Comparison of ENCODE assay signal across 12 mouse cellular contexts in the genomic region with DNA sequence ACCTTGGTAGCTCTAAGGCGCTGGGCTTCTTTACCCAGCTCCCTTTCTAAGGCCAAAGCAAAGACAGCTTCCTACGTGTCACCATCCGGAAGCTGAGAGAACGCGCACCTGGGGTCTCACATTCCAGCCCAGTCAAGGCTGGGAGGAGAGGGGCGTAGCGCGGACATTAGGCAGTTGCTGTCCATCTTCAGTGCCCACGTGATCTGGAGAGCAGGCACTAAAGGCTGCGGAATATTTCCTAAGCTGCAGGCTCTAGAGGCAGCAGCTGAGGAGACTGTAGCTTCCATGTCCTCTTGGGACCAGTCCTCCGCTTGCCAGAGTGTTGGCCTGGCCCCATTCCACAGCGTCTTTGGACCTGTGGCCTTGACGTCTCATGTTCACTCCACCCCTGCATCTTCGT. TPM values are rescaled to one million over a fixed set of nuclear protein-coding genes. Genes with fewer than 3 reads are reported as not detected.
DNase-seq lines count a peak whose midpoint lies in the region; ATAC-seq lines count a peak whose summit lies in the region.
"Had no signal": no experiment of that assay in that cellular context is flagged by ENCODE, and none has a peak within 500 bp of the region (broad histone marks: within the 10 kb centered on the region; RNA-seq: fewer than 3 reads in every experiment).

No protein-coding gene starts in this region.

- H3K27ac ChIP-seq in liver, embryonic 11.5 days (ENCODE audit: low read depth, low read length) = no peak overlapping the region
- H3K27ac ChIP-seq in heart, embryonic 15.5 days = peak overlapping the region; percentile 93
- no peak overlapping the region for H3K27ac ChIP-seq in liver, embryonic 12.5 days

- WGBS in liver, embryonic 11.5 days = 1% methylated on average over 14 of the region's 14 CpGs
- 2% methylated on average over 14 of the region's 14 CpGs for WGBS in heart, embryonic 15.5 days
- 5% methylated on average over 14 of the region's 14 CpGs for WGBS in liver, embryonic 12.5 days (ENCODE audit: insufficient replicate concordance)

- no peak for ATAC-seq in liver, embryonic 11.5 days (replicated peaks; ENCODE audit: low FRiP score)
- ATAC-seq in heart, embryonic 15.5 days (replicated peaks; ENCODE audit: insufficient number of reproducible peaks, insufficient read depth, low FRiP score, low read depth) = no peak
- no peak for ATAC-seq in liver, embryonic 12.5 days

- peak overlapping the region; percentile 57 for H3K4me2 ChIP-seq in liver, embryonic 11.5 days
- H3K4me2 ChIP-seq in heart, embryonic 15.5 days = peak overlapping the region; percentile 75
- peak overlapping the region; percentile 33 for H3K4me2 ChIP-seq in liver, embryonic 12.5 days

- no peaks in the 10 kb centered on the region for H3K36me3 ChIP-seq in liver, embryonic 11.5 days (ENCODE audit: control insufficient read depth, insufficient read depth, low read length)
- no peaks in the 10 kb centered on the region for H3K36me3 ChIP-seq in heart, embryonic 15.5 days
- no peaks in the 10 kb centered on the region for H3K36me3 ChIP-seq in liver, embryonic 12.5 days

- H3K9me3 ChIP-seq in liver, embryonic 11.5 days (ENCODE audit: control insufficient read depth, low read length) = no peaks in the 10 kb centered on the region
- H3K9me3 ChIP-seq in heart, embryonic 15.5 days (replicated peaks) = no peaks in the 10 kb centered on the region
- H3K9me3 ChIP-seq in liver, embryonic 12.5 days (replicated peaks) = no peaks in the 10 kb centered on the region

- no peaks in the 10 kb centered on the region; the same call in none of the 2 replicates for H3K4me1 ChIP-seq in liver, embryonic 11.5 days (replicated peaks; ENCODE audit: control insufficient read depth, insufficient read depth, low read length)
- peaks cover 51% of the 10 kb centered on the region for H3K4me1 ChIP-seq in heart, embryonic 15.5 days (replicated peaks)
- no peaks in the 10 kb centered on the region for H3K4me1 ChIP-seq in liver, embryonic 12.5 days

- no peak for DNase-seq in liver, embryonic 11.5 days (ENCODE audit: low spot score)
- no peak for DNase-seq in liver
- peak; percentile 67 for DNase-seq in embryo, embryonic 10.5 days (ENCODE audit: low spot score)
- DNase-seq in kidney, adult 9 months = no peak
- DNase-seq in kidney, adult 18-20 months = no peak
- no peak for DNase-seq in layer of hippocampus, adult 18-20 months (ENCODE audit: low spot score in 2 of 2)
- DNase-seq: gastrocnemius, postnatal 10 days; lung, postnatal 14 days; thymus, adult 2 months had no signal

- H3K27me3 ChIP-seq in liver, embryonic 11.5 days (replicated peaks; ENCODE audit: control insufficient read depth, insufficient read depth, low read length) = peaks cover 97% of the 10 kb centered on the region
- peaks cover 14% of the 10 kb centered on the region; the same call in 1 of the 2 replicates for H3K27me3 ChIP-seq in heart, embryonic 15.5 days
- peaks cover 99% of the 10 kb centered on the region for H3K27me3 ChIP-seq in liver, embryonic 12.5 days (replicated peaks)

- no peak overlapping the region for H3K9ac ChIP-seq in liver, embryonic 11.5 days (ENCODE audit: low read depth, low read length)
- peak overlapping the region; percentile 53 for H3K9ac ChIP-seq in heart, embryonic 15.5 days
- H3K9ac ChIP-seq in liver, embryonic 12.5 days = no peak overlapping the region

- peak overlapping the region; percentile 23; the same call in 1 of the 2 replicates for H3K4me3 ChIP-seq in liver, embryonic 11.5 days (ENCODE audit: low read depth, low read length)
- H3K4me3 ChIP-seq in heart, embryonic 15.5 days = peak overlapping the region; percentile 44
- no peak overlapping the region for H3K4me3 ChIP-seq in liver, embryonic 12.5 days

RNA-seq across cellular contexts. Expression of a gene that starts 3.9 kb away (rescaled TPM):
- polyA plus RNA-seq in liver, embryonic 11.5 days (2014; fragmentation: Nextera tagmentation; extraction: Ambion mirVana) = 2.1 and 3.4 TPM in 2 replicates
- polyA plus RNA-seq in heart, embryonic 15.5 days (2015; fragmentation: Nextera tagmentation; extraction: Ambion mirVana) = 62.6 and 70.1 TPM in 2 replicates
- polyA plus RNA-seq in liver, embryonic 12.5 days (2016; fragmentation: Nextera tagmentation; extraction: Ambion mirVana) = 1.8 and 1.9 TPM in 2 replicates
- total RNA-seq in layer of hippocampus, adult 18-20 months (2021) = not detected
- total RNA-seq: gastrocnemius, postnatal 10 days had no signal
- polyA plus RNA-seq: large intestine, adult 2 months had no signal

Comparison
In these comparisons a context has a peak if more than half of its experiments do, and no peak if none do; other contexts are left out.
1. RNA of a gene that starts 3.9 kb away (polyA plus RNA-seq): 62.6 to 70.1 TPM in heart, embryonic 15.5 days; 2.1 to 3.4 TPM in liver, embryonic 11.5 days and 1.8 to 1.9 TPM in liver, embryonic 12.5 days; every median in the first group is over 10 times any median in the second.
2. Peak in every context shown above with its lines, with median percentiles within 50 percentile points of each other: H3K4me2 ChIP-seq.